In genomic region chr10:90307931-90308555, GRCm38 (mm10) we compare ENCODE assay signal across 20 mouse cellular contexts.
DNase-seq lines count a peak whose midpoint lies in the region; ATAC-seq and TF ChIP-seq lines count a peak whose summit lies in the region.
"Had no signal": no experiment of that assay in that cellular context is flagged by ENCODE, and none has a peak within 500 bp of the region (broad histone marks: within the 10 kb centered on the region; RNA-seq: fewer than 3 reads in every experiment).

No protein-coding gene starts in this region.

- H3K4me3 ChIP-seq in midbrain, embryonic 16.5 days (ENCODE audit: low read depth, low read length), result no peak overlapping the region
- H3K4me3 ChIP-seq in midbrain, embryonic 13.5 days (replicated peaks), result no peak overlapping the region
- H3K4me3 ChIP-seq in layer of hippocampus, adult 2 months, result no peak overlapping the region
- H3K4me3 ChIP-seq in left cerebral cortex, adult 2 months, result no peak overlapping the region
- no peak overlapping the region for H3K4me3 ChIP-seq in kidney, embryonic 14.5 days (ENCODE audit: low read length)
- H3K4me3 ChIP-seq: embryonic facial prominence, embryonic 10.5 days; erythroblast, embryonic 14.5 days; heart, adult 2 months; midbrain, embryonic 15.5 days had no signal

- no peak; the same call in 1 of the 2 replicates for TF ChIP-seq CTCF in layer of hippocampus, adult 2 months (conservative IDR thresholded peaks at IDR 0.05)
- no peak for TF ChIP-seq CTCF in left cerebral cortex, adult 2 months (IDR thresholded peaks at IDR 0.05)

- no peak overlapping the region for H3K9ac ChIP-seq in midbrain, embryonic 16.5 days (ENCODE audit: low read depth, low read length)
- no peak overlapping the region for H3K9ac ChIP-seq in midbrain, embryonic 13.5 days (replicated peaks)
- H3K9ac ChIP-seq in kidney, embryonic 14.5 days (ENCODE audit: low read depth, low read length), result no peak overlapping the region
- H3K9ac ChIP-seq: midbrain, embryonic 15.5 days had no signal

- H3K4me1 ChIP-seq in midbrain, embryonic 16.5 days (ENCODE audit: control insufficient read depth, insufficient read depth, low read length), result peaks cover 7% of the 10 kb centered on the region; the same call in 1 of the 2 replicates
- H3K4me1 ChIP-seq in midbrain, embryonic 13.5 days (replicated peaks), result peaks cover 5% of the 10 kb centered on the region; the same call in 1 of the 2 replicates
- no peaks in the 10 kb centered on the region for H3K4me1 ChIP-seq in kidney, embryonic 14.5 days (ENCODE audit: control insufficient read depth, insufficient read depth, low read length)

- H3K36me3 ChIP-seq in midbrain, embryonic 16.5 days (ENCODE audit: control insufficient read depth, insufficient read depth, low read length), result no peaks in the 10 kb centered on the region
- no peaks in the 10 kb centered on the region for H3K36me3 ChIP-seq in midbrain, embryonic 13.5 days
- no peaks in the 10 kb centered on the region for H3K36me3 ChIP-seq in kidney, embryonic 14.5 days (ENCODE audit: control insufficient read depth, insufficient read depth, low read length)
- H3K36me3 ChIP-seq: embryonic facial prominence, embryonic 10.5 days; midbrain, embryonic 15.5 days had no signal

- no peaks in the 10 kb centered on the region for H3K9me3 ChIP-seq in midbrain, embryonic 16.5 days (replicated peaks; ENCODE audit: control insufficient read depth, low read length, poor library complexity, severe bottlenecking)
- H3K9me3 ChIP-seq in midbrain, embryonic 13.5 days, result no peaks in the 10 kb centered on the region
- H3K9me3 ChIP-seq in kidney, embryonic 14.5 days (ENCODE audit: control insufficient read depth, low read length), result no peaks in the 10 kb centered on the region
- H3K9me3 ChIP-seq: embryonic facial prominence, embryonic 10.5 days; midbrain, embryonic 15.5 days had no signal

- peak overlapping the region; percentile 54; the same call in 1 of the 2 replicates for H3K27ac ChIP-seq in midbrain, embryonic 16.5 days (ENCODE audit: low read length)
- H3K27ac ChIP-seq in midbrain, embryonic 13.5 days, result no peak overlapping the region
- peak overlapping the region; percentile 88 for H3K27ac ChIP-seq in layer of hippocampus, adult 2 months
- H3K27ac ChIP-seq in left cerebral cortex, adult 2 months, result peak overlapping the region; percentile 80
- no peak overlapping the region for H3K27ac ChIP-seq in kidney, embryonic 14.5 days (ENCODE audit: low read depth, low read length)
- H3K27ac ChIP-seq: embryonic facial prominence, embryonic 10.5 days; heart, adult 2 months; macrophage; midbrain, embryonic 15.5 days; stomach, postnatal 0 days had no signal

- WGBS in midbrain, embryonic 16.5 days, result 28% methylated on average over 5 of the region's 5 CpGs
- WGBS in midbrain, embryonic 13.5 days, result 26% methylated on average over 5 of the region's 5 CpGs
- 79% methylated on average over 5 of the region's 5 CpGs for WGBS in kidney, embryonic 14.5 days

- intact Hi-C loops in left cerebral cortex, adult 2 months (cut with DNase I), result loop anchor here (1.0 to 5.0 kb wide), 3 partner anchors 37 to 374 kb away; no protein-coding TSS in a partner anchor

- H3K27me3 ChIP-seq in midbrain, embryonic 16.5 days (ENCODE audit: control insufficient read depth, insufficient read depth, low read depth, low read length), result no peaks in the 10 kb centered on the region
- H3K27me3 ChIP-seq in midbrain, embryonic 13.5 days, result no peaks in the 10 kb centered on the region
- no peaks in the 10 kb centered on the region for H3K27me3 ChIP-seq in kidney, embryonic 14.5 days (ENCODE audit: control insufficient read depth, insufficient read depth, low read length)
- H3K27me3 ChIP-seq: midbrain, embryonic 15.5 days had no signal

- no peak overlapping the region for H3K4me2 ChIP-seq in midbrain, embryonic 16.5 days (ENCODE audit: low read length)
- H3K4me2 ChIP-seq in midbrain, embryonic 13.5 days (replicated peaks), result no peak overlapping the region
- no peak overlapping the region for H3K4me2 ChIP-seq in kidney, embryonic 14.5 days (replicated peaks; ENCODE audit: low read depth, low read length)
- H3K4me2 ChIP-seq: midbrain, embryonic 15.5 days had no signal

- no peak for ATAC-seq in midbrain, embryonic 16.5 days
- ATAC-seq in midbrain, embryonic 13.5 days, result no peak
- ATAC-seq in kidney, embryonic 14.5 days (ENCODE audit: low FRiP score, low TSS enrichment), result no peak
- ATAC-seq: CD4-positive, CD25-positive, alpha-beta regulatory T cell, adult 4 months; midbrain, embryonic 15.5 days had no signal

- DNase-seq in layer of hippocampus, adult 2 months (ENCODE audit: low spot score in 2 of 2), result peak; percentile 51 to 77
- peak; percentile 15 to 25 for DNase-seq in left cerebral cortex, adult 2 months (ENCODE audit: extremely low spot score in 1 of 2, low spot score in 2 of 2)
- DNase-seq in right cerebral cortex, postnatal 4 days, result peak; percentile 3
- DNase-seq in thymus, postnatal 14 days, result no peak
- DNase-seq in lung, postnatal 4 days, result no peak
- DNase-seq: adrenal gland, adult 8-10 months; cerebellum, adult 9-11 months; heart, adult 2 months; kidney, adult 8-10 months; lung, adult 2 months; thymus, postnatal 4 days had no signal

Comparison
In these comparisons a context has a peak if more than half of its experiments do, and no peak if none do; other contexts are left out.
1. H3K27ac ChIP-seq: peak in midbrain, embryonic 16.5 days (single experiment), layer of hippocampus, adult 2 months (single experiment) and left cerebral cortex, adult 2 months (single experiment); none in midbrain, embryonic 13.5 days (single experiment) and kidney, embryonic 14.5 days (single experiment).
2. DNase-seq: peak in layer of hippocampus, adult 2 months (2 of 2), left cerebral cortex, adult 2 months (2 of 2) and right cerebral cortex, postnatal 4 days (single experiment); none in thymus, postnatal 14 days (single experiment) and lung, postnatal 4 days (0 of 2).